Mouse (Mus musculus) G1E (cell line): ENCODE results near the gene Zfp385b.

Experiments
- CTCF ChIP-seq: IDR thresholded peaks from 2 replicates; pipeline ENCODE4 v1.5.1; 2012; ENCODE audit warnings: low read depth, low read length, inconsistent platforms, mixed read lengths
- GATA1 ChIP-seq: IDR thresholded peaks from 2 replicates; pipeline ENCODE4 v1.6.1; 2012; ENCODE audit warnings: borderline replicate concordance, low read length, inconsistent platforms, mixed read lengths
- GATA2 ChIP-seq: IDR thresholded peaks from 2 replicates; pipeline ENCODE4 v1.6.1; 2012; ENCODE audit warnings: low read depth, low read length, inconsistent platforms, borderline replicate concordance
- TAL1 ChIP-seq: conservative IDR thresholded peaks from 2 replicates; pipeline ENCODE4 v1.6.1; 2012; ENCODE audit warnings: low read depth, low read length, inconsistent platforms, mixed read lengths

DNA sequence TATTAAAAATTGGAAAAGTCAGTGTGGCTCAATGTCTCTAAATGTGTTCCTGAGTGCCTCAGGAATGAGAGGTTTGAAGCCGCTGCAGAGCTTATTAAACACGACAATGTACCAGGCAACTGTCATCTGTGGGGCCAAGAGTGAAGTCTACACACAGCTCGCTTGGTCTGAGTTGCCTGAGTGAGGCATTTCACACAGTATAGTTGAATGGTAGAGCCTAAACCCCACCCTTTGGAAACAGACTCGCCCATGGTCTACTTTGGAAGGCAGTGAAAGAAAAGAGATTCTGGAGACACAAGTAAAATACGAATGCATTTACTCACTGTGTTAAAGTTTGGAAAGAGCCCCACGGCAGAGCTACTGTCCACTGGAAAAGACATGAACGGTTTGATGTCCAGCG lies 316.2 kb downstream of the Zfp385b start:
- TF ChIP-seq CTCF (no peak), GATA2 (no peak), GATA1 (no peak), TAL1 (no peak)
